19 mouse cellular contexts compared by ENCODE assay signal in genomic region chr7:111352176-111352575, GRCm38 (mm10).
DNase-seq lines count a peak whose midpoint lies in the region; ATAC-seq lines count a peak whose summit lies in the region.
"Had no signal": no experiment of that assay in that cellular context is flagged by ENCODE, and none has a peak within 500 bp of the region (broad histone marks: within the 10 kb centered on the region; RNA-seq: fewer than 3 reads in every experiment).

No protein-coding gene starts in this region.

- no peak for ATAC-seq in megakaryocyte-erythroid progenitor cell, adult 5-6 weeks (replicated peaks; ENCODE audit: low FRiP score, low TSS enrichment, poor library complexity, severe bottlenecking)
- ATAC-seq: forebrain, postnatal 0 days; hindbrain, postnatal 0 days; intestine, embryonic 16.5 days; liver, postnatal 0 days; midbrain, embryonic 16.5 days had no signal

- DNase-seq in heart, adult 8-10 months (ENCODE audit: low spot score), result peak; percentile 4
- DNase-seq in heart, postnatal 4 days, result no peak
- peak; percentile 6 for DNase-seq in lung, postnatal 36 days
- no peak for DNase-seq in lung, postnatal 10 days
- DNase-seq in fat pad, adult 2 months (ENCODE audit: extremely low read depth, low read depth, low spot score), result peak; percentile 40
- DNase-seq in layer of hippocampus, postnatal 10 days (ENCODE audit: low spot score in 2 of 2), result no peak
- DNase-seq: cerebellum, adult 11 months; cerebellum, adult 9-11 months; forebrain, postnatal 0 days; kidney, adult 9 months; kidney, postnatal 25 days; liver, postnatal 0 days; retina, postnatal 1 day; right cerebral cortex, postnatal 4 days; thymus, postnatal 25 days had no signal

Comparison
In these comparisons a context has a peak if more than half of its experiments do, and no peak if none do; other contexts are left out.
1. DNase-seq: peak in heart, adult 8-10 months (single experiment), lung, postnatal 36 days (single experiment) and fat pad, adult 2 months (single experiment); none in heart, postnatal 4 days (single experiment), lung, postnatal 10 days (single experiment) and layer of hippocampus, postnatal 10 days (0 of 2).